Mouse (Mus musculus): ENCODE data around the gene Lingo2.
"Not testable (repeated sequence)": the region's sequence is repeated elsewhere in the genome, so short reads cannot be mapped to it uniquely, and the experiment has no call there.

Lingo2 gene

DNA sequence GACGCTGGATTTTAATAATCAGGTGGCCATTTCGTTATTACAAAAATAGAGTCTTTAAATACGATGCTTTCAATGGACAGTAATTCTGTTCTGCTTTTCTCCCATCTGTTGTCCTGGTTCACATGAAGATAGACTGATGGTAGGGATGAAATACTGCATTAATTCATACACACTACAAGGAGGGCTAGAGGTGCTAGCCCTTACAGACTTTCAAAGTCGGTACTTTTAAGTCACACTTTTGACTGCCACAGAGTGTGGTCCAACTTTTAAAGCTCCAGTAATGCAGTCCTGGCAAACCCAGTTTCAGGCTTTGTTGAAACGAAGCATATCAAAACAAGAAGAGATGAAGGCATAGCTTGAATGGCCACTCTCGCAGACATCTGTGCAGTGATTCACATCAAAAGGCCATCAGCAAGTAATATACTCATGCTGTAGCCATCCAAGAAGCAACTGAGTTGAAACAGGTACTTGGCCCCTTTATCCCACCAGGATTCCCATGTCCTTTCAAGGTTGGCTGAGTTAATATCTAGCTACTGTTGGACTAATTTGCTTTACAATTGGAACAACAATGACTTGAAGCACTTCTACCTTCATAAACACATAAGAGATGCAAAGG, 872.5 kb downstream of the Lingo2 start:
- no peak for DNase-seq

DNA sequence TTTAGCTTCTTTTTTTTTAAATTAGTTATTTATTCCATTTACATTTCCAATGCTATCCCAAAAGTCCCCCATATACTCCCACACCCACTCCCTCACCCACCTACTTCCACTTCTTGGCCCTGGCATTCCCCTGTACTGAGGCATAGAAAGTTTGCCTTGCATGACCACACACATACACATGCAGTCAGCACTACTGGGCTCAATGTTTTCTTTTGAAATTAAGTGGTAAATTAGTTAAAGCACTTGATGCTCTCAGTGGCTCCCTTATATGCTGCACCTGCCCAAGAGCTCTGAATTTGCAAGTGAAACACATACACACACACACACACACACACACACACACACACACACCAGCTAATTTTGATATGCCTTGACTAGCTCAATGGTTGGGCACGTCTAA, 886.8 kb downstream of the Lingo2 start:
- DNase-seq, result not testable (repeated sequence)

DNA sequence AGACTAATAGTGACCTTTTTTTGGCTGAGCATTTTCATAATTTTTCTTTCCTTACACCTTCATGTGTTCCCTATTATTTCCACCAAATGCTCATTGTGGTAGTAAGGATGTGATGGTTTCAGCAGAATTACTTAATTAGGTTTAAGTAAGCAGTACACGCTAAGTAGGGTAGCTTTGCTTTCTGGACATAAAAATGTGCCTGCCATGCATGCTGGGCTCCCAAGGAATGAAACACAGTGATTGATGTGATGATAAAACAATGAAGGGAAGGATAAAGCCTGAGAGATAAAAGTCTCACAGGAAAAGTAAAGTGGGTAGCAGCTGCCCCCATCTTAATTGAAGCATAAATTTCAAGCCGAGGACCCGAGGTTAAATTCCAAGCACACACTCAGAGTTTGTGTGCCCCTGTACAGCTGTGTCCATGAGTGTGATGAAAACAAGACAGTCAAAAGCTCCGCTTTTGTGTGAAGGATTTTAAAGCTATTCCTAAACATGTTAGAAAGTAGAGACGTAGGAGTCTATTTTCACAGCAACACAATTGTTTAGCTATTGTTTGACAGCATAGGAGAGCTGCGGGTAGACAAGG, 898.7 kb downstream of the Lingo2 start:
- DNase-seq, result no peak

DNA sequence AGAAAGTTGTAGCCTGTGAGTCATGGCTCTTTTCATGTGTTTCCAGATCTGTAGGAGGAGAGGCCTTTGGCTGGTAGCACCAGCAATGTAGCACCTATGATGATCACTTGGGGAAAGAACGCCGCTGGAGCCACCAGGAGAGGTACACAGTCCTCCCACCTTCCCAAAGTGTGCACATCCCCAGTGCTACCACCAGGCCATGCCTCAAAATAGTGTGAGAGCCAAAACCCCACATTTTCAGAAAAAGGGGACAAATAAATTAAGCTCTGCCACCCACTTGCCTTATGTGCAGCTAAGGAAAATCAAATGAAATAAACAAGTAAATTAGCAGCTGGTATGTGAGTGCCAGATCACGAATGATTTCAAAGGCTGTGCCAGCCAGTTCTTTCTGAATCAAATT, 911.2 kb downstream of the Lingo2 start:
- DNase-seq, result peak; percentile 4

DNA sequence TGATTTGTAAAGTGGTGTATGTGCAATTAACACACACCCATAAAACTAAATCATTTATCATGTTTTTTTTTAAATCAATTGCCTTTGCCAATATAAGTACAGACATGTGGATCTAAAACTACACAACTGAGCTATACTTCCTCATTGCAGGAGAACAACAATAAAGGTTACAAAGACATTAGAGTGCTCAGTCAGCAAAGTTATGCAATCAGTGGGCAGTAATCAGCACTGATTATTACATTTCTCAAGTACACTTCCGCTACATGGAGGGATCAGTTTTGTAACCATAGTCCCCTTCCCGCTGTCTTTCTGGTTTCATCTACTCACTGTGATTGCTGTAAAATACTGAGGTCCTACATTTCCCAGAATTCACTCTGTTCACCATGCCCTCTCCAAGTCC, 912.8 kb downstream of the Lingo2 start:
- no peak for DNase-seq

DNA sequence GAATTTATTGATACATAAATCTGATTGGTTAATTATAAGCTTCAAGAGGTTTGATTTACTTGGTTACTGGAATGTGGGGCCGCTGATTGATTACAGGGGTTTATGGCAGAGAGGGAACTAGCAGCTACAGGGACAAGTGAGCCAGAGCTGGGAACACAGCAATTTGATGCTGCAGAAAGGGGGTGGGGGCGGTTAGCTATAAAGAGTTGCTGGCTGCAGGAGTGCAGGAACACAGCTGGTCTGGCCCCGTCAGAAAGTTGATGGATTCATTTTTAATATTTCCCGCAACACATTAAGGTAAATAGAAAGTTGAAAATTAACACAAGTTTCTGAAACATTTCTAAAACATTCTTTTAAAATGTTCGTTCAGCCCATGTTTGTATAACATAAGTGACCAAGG, 919.5 kb downstream of the Lingo2 start:
- no peak for DNase-seq

DNA sequence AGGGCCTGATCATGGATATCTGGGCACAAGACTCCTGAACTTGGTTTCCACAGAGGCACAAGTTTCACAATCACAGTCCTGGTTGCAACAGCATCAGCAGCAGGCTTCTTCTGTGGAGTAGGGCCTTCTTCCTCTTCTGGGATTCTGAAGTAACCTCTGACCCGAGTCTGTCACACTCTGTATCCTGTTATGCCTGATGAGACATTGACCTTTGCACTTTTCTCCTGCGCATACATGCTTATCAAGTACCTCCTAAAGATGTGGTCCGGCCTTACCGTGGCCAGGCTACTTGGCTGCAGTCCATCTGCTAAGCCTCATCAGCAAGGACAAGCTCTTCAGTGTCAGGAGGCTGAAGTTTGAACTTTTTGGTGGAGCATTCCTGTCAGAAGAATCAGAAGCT, 937.4 kb downstream of the Lingo2 start:
- peak; percentile 22 for DNase-seq

DNA sequence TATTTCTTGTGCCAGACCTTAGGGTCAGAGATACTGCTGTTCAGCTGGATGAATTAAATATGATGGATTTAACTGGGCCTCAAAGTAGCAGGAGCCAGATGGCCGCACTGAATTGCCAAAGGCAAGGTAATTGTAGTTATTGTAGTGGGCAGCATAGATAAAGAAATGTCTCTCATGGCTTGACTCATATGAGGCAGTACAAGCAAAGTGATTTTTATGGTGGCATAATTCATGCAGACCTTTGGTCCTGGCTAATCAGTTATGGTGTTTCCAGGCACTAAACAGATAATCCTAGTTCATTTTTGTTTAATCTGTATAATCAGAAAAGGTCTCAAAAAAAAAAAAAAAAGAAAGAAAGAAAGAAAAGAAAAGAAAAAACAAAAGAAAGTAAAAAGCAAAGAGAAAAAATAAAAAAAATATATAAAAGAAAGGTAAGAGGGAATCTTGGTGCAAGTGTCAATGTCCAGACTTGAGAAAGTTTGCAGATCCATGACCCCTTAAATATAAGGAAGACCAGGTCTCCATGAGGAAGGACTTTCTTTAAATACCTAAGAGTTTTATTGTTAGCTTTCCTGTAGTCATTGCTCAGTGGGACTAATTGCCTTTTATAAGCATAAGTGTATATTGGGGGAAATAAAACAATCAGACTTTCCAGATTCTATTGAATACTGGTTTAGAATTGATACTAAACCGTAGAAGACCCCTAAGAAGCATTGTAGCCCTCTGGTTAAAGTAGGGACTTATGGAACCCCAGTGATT, 959.4 kb downstream of the Lingo2 start:
- DNase-seq, result no peak

DNA sequence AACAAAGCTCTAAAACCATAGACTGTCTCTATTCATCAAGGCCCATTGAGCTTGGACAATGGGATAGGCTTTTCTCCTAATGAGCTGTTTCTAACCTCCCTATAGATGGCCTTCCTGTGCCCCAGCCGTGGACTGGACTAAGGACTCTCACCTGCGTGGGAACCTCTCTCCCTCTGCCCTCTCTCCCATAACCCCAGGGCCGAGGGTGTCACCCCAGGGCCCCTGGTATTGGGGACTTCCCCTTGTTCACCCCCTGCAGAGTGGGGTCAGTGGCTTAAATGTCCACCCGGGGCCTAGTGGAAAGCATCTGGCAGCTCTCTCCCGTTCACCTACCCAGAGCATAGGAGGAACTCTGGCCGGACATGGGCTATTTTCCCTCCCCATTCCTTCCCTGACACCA, 965.5 kb downstream of the Lingo2 start:
- DNase-seq, result no peak

DNA sequence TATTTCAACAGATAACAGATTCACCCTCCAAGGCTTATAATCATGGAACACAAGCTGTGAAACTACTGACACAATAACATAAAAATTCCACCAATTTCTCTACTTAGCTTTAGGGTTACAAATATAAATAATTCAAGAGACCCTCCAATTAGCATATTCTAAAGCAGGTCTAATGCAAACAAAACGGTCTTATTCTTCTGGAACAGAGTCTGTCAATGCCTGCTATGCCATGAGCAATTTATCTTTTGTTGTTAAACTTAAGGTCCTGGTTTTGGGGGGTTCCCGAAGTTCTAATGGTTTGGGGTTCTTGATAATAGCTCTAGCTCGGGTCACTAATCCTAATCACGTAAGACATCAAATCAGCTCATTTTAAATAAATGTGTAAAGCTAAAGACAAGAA, 988.0 kb downstream of the Lingo2 start:
- no peak for DNase-seq

DNA sequence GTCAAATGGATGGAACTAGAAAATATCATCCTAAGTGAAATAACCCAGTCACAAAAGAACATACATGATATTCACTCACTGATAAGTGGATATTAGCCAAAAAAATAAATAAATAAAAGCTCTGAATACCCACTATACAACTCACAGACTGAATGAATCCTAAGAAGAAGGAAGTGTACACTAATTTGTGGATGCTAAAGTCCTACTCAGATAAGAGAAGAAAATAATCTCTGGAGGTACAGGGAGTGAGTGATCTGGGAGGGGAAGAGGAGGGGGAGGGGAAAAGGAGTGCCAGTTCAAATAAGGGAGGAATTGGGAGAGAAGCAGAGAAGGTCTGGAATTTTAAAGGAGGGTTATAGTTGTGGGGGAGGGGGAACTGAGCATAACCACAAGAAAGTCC, 999.7 kb downstream of the Lingo2 start:
- DNase-seq, result no peak

DNA sequence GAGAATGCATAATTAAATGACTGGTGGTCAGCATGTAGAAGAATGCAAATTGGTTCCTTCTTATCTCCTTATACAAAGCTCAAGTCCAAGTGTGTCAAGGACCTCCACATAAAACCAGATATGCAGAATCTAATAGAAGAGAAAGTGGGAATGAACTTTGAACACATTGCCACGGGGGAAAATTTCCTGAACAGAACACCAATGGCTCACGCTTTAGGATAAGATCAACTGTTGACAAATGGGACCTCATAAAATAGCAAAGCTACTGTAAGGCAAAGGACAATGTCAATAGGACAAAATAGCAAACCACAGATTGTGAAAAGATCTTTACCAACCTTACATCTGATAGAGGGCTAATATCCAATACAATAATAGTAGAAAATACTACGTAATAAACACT, 1000.3 kb downstream of the Lingo2 start:
- no peak for DNase-seq

DNA sequence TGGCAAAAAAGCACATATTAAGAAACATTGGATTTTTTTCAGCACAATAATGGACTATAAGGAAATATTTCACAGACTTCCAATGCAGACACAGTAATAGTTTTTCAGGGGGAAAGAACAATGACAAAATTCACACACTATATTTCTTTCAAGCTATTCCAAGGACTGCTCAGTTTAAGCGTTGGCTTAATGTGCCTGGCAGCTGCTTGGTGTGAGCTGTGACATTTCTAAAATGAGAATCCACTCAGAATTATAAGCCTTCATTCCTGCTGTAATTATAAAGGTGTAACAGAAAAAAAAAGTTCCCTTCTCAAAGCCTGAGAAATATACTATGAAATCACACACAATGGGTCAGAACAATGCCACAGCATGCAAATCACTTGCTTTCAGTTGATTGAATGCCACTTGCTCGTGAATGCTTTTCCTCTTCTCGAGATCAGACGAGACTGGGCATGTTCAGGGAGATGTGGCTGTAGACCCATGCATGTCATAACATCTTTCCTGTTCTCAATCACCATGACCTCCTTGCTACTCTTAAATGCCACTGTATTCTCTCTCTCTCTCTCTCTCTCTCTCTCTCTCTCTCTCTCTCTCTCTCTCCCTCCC, 1017.4 kb downstream of the Lingo2 start:
- no peak for DNase-seq

DNA sequence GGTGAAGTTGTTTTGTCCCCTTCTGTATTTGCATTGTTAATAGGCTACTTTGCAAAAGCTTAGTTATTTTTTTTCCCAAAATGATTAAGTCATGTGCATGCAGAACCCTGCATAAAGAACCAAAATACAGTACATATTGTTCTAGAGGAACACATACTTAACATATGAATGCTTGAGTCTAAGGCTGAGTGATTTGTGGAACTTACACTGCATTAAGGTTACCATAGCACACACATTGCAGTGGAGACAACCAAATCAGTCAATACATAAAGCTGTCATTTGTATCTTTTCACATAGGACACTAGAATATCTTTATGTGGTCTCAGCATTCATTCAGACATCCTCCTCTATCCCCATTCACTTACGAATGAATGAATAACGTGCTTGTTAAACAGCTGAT, 1023.8 kb downstream of the Lingo2 start:
- DNase-seq, result no peak

DNA sequence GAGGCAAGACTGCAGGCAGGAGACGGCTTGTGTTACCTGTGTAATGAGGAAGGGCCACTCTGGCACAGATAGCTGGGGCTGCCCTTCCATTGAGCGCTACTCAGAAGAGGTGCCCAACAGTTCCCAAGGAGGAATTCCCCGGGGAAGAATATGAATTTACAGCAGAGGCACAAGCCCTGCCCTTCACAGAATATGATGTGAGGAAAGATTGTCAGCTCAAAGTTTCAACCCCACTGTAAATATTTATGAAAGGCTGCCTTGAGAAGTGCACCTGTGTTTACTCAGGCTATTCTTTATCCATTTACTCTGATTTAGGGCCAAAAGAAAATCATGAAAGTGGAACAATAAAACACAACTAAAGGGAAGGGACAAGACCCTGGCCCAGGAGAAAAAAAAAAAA, 1034.1 kb downstream of the Lingo2 start:
- no peak for DNase-seq

DNA sequence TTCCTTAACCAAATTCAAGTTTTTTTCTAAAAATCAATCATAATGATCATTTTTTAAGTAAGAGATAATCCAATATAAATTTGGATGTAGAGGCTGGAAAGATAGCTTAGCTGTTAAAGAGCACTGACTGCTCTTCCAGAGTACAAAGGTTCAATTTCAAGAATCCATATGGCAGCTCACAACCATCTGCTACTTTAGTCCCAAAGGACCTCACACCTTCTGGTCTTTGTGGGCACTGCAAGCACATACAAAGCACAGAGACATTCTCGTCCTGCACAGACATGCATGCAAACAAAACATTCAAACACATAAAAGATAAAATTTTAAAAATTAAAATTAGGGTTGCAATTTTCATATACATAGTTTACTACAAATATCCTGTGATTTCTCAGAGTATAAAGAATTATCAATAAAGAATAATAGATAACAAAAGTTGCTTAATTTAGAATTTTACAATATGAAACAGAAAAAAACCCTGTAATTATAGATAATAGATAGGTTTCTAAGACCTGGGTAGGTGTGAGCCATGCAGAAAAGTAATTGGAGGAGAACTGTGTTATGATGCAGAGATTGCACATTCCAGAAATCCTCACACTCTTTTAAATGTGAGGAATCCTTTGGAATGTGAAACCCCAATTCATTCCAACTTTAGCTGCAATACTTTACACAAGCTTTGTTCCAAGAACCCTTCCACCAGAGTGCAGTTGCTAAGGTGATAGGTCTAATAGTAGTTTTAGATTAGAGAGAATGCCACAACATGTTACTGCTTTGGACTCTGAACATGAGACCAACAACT, 1053.6 kb downstream of the Lingo2 start:
- no peak for DNase-seq

DNA sequence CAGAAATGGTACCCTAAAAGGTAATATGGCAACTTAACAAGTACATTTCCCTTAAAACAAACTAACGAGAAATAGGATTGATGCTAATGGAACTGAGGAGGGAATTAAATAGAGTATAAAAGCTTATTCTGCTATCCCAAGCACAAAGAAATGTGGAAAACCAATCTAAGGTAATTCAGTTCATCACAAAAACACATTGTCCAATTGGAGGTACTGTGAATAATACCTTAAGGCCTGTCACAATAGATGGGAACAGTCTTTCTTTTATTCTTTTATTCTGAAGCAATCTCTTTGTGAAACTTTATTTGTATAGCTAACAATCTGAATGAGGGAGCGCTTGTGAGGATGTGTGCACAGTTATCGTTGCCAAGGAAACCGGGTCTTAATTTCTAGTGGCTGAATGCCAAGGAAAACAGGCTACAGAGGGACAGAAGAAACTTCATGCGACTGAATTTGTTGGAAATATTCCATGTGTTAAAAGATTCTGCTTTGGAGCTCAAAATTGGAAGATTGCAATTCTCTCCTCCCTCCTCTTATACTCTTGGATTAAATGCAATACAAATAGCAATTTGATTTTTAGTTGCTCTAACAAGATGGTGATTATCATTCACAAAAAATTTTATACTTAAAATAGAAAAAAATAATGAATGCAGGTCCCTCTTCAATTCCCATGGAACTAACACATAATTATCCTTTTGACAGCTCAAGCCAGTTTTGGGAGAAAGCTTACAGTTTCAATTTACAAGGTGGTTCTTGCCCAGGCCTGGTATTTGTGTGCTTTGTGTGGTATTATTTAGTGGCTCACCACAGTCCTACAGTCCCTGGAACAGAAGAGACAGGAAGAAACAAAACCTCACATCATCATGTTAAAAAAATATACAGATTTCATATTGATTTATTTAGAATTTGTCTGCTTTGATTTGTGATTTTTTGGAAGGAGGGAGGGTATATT, 1065.7 kb downstream of the Lingo2 start:
- no peak for DNase-seq

DNA sequence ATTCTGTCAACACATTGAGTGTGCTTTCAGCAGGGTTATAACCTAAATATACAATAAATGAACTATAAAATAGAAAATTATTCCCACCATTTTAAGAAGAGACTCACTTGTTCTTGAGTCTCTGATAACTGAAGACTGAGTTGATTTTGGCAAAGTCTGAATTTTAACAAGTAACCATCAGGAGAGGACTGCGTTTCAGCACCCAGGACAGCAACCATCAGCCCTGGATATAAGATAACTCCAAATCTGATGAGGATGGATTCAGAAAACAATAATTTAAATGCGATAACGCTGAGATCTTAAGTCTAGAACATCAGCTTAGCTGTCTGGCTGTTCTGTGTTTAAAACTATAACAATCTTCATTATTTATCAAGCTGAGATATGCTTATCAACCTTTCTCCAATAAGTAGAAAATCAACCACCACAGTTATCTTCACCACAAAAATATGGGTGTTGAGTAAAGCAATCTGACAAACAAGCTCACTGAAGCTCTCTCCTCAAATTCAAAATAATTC, 1066.5 kb downstream of the Lingo2 start:
- DNase-seq, result no peak

DNA sequence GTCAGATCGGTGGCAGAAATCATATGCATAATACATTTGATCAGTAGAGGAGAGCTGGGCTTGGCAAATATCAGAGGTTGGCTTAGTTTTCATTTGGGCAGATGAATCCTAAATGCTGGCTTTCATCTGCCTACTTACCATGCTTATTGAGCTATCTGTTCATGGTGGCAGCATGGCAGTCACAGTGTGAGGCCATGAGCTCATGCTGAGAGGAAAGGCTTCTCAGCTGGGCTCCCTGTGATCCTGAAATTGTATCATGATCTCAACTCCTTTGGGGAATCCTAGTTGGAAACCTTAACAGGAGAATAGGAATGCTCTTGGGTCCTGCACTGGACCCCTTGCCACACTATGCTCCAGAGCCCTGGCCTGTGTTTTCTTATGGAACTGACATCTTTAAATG, 1105.0 kb downstream of the Lingo2 start:
- DNase-seq, result no peak

DNA sequence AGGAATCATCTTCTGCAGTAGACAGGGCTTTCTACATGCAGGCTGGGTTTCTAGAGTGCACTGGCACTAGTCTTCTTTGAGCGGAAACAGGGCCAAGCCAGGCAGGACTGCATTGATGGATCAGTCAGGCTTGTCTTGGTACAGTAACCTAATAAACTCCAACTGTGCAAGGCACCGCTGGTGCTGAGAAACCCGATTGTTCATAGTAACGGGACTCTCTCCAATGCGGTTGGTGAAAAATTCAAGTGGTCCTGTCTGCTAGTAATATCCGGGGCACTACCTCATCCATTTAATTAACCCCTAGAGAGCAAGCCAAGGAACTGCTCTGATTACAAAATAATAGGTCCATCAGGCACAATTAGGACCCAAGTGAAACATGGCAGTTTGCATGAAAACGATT, 1106.4 kb downstream of the Lingo2 start:
- no peak for DNase-seq

DNA sequence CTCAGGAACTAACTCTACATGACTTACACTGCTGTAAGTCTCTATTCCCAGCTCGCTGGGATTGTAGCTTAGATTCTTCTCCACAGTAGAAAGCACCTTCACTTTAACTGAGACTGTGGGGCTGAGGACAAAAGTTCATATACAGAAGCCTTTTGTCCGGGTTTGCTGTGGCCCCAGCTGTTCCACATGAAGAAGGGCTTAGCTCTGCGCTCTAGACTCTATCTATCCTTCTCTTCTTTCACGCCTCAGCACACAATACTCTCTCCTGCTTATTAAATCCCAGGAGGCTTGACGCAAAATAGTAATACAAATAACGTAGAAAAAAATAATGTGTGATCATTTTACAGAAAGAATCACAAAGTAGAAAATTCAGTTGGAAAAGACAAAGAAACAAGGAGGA, 1107.0 kb downstream of the Lingo2 start:
- DNase-seq, result no peak

DNA sequence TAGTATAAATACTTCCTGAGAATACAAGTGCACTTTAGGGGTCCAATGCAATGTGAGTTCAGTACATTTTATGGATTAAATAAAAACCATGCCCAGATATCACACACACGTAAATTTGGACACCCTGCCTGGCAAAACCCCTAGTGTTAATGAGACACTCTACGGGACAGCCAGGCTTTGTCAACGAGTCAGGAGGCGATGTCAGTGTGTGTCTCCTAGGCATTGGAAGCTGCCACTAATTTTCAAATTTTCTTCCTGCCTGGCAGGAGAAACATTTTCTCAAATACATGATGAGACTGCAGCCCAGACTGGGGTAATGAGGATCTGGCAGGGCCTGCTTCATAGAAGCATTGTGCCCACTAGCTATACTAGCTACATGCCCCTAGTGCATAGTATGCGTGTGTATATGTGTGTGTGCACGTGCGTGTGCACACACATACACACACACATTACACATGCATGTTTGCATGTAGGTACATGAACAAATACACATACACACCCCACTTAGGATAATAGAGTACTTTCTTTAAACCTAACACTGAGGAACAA, 1128.2 kb downstream of the Lingo2 start:
- DNase-seq, result no peak
